ENCODE assay signal across 14 mouse cellular contexts in genomic region chr5:87871423-87871822, GRCm38 (mm10). TPM values are rescaled to one million over a fixed set of nuclear protein-coding genes. Genes with fewer than 3 reads are reported as not detected.
DNase-seq lines count a peak whose midpoint lies in the region; ATAC-seq and TF ChIP-seq lines count a peak whose summit lies in the region.
"Had no signal": no experiment of that assay in that cellular context is flagged by ENCODE, and none has a peak within 500 bp of the region (broad histone marks: within the 10 kb centered on the region; RNA-seq: fewer than 3 reads in every experiment).

No protein-coding gene starts in this region.

- H3K9ac ChIP-seq in heart, adult 2 months (ENCODE audit: low read depth, low read length), result no peak overlapping the region
- H3K9ac ChIP-seq in heart, embryonic 11.5 days (ENCODE audit: low read depth, low read length), result no peak overlapping the region
- H3K9ac ChIP-seq in lung, postnatal 0 days (replicated peaks; ENCODE audit: low read depth), result no peak overlapping the region
- H3K9ac ChIP-seq in ES-E14 (ENCODE audit: insufficient read depth, low read depth, low read length, poor library complexity, severe bottlenecking), result no peak overlapping the region
- H3K9ac ChIP-seq: forebrain, embryonic 12.5 days; lung, embryonic 15.5 days had no signal

- no peak overlapping the region for H3K27ac ChIP-seq in heart, adult 2 months
- no peak overlapping the region for H3K27ac ChIP-seq in heart, embryonic 11.5 days (ENCODE audit: low read depth, low read length)
- no peak overlapping the region for H3K27ac ChIP-seq in lung, postnatal 0 days (ENCODE audit: low read length)
- no peak overlapping the region for H3K27ac ChIP-seq in ES-E14 (ENCODE audit: insufficient read depth, low read depth, low read length, poor library complexity, severe bottlenecking)
- H3K27ac ChIP-seq: forebrain, embryonic 12.5 days; lung, embryonic 15.5 days had no signal

- TF ChIP-seq EP300 in heart, adult 2 months (IDR thresholded peaks at IDR 0.05; ENCODE audit: insufficient read depth, low read depth, low read length), result no peak
- no peak for TF ChIP-seq EP300 in lung, postnatal 0 days (IDR thresholded peaks at IDR 0.05)

- peak; percentile 30 for TF ChIP-seq CTCF in heart, adult 2 months (IDR thresholded peaks at IDR 0.05)
- peak; percentile 26 for TF ChIP-seq CTCF in lung, postnatal 0 days (IDR thresholded peaks at IDR 0.05)

- H3K9me3 ChIP-seq in heart, embryonic 11.5 days (replicated peaks; ENCODE audit: control insufficient read depth, low read length), result no peaks in the 10 kb centered on the region
- H3K9me3 ChIP-seq in lung, postnatal 0 days (ENCODE audit: low read length), result no peaks in the 10 kb centered on the region
- no peaks in the 10 kb centered on the region for H3K9me3 ChIP-seq in ES-E14 (ENCODE audit: control insufficient read depth, insufficient read depth, low read depth, low read length)
- H3K9me3 ChIP-seq: forebrain, embryonic 12.5 days; lung, embryonic 15.5 days had no signal

- no peak for DNase-seq in heart, adult 2 months
- no peak for DNase-seq in lung, postnatal 0 days (ENCODE audit: low spot score)
- DNase-seq in lung, postnatal 14 days, result no peak
- DNase-seq in ES-E14 (ENCODE audit: low read depth, low spot score), result peak; percentile 24
- DNase-seq in embryo, embryonic 11 days, result peak; percentile 2
- DNase-seq in thymus, adult 18-20 months, result no peak
- DNase-seq in spleen, adult 12 weeks (ENCODE audit: low spot score), result no peak
- DNase-seq: gastrocnemius, postnatal 25 days; heart, postnatal 36 days had no signal

- no peaks in the 10 kb centered on the region for H3K27me3 ChIP-seq in heart, adult 2 months (ENCODE audit: control insufficient read depth, insufficient read depth, low read length)
- no peaks in the 10 kb centered on the region for H3K27me3 ChIP-seq in heart, embryonic 11.5 days (ENCODE audit: control insufficient read depth, insufficient read depth, low read length)
- no peaks in the 10 kb centered on the region for H3K27me3 ChIP-seq in lung, postnatal 0 days (replicated peaks; ENCODE audit: insufficient read depth, low read length)
- H3K27me3 ChIP-seq: forebrain, embryonic 12.5 days; lung, embryonic 15.5 days had no signal

- H3K4me2 ChIP-seq in heart, embryonic 11.5 days, result no peak overlapping the region
- no peak overlapping the region for H3K4me2 ChIP-seq in lung, postnatal 0 days (replicated peaks; ENCODE audit: low read depth, low read length)
- H3K4me2 ChIP-seq: forebrain, embryonic 12.5 days; lung, embryonic 15.5 days had no signal

- no peak overlapping the region for H3K4me3 ChIP-seq in heart, adult 2 months
- H3K4me3 ChIP-seq in heart, embryonic 11.5 days (ENCODE audit: low read depth, low read length), result no peak overlapping the region
- no peak overlapping the region for H3K4me3 ChIP-seq in lung, postnatal 0 days (ENCODE audit: low read depth, low read length)
- no peak overlapping the region for H3K4me3 ChIP-seq in ES-E14 (ENCODE audit: insufficient read depth in 1 of 2, low read depth in 1 of 2, low read length in 2 of 2, poor library complexity in 1 of 2, severe bottlenecking in 1 of 2)
- H3K4me3 ChIP-seq: forebrain, embryonic 12.5 days; lung, embryonic 15.5 days had no signal

- H3K4me1 ChIP-seq in heart, adult 2 months (ENCODE audit: control insufficient read depth, insufficient read depth, low read length), result no peaks in the 10 kb centered on the region
- H3K4me1 ChIP-seq in heart, embryonic 11.5 days (ENCODE audit: control insufficient read depth, insufficient read depth, low read length), result no peaks in the 10 kb centered on the region
- no peaks in the 10 kb centered on the region for H3K4me1 ChIP-seq in lung, postnatal 0 days (ENCODE audit: insufficient read depth, low read depth, low read length)
- no peaks in the 10 kb centered on the region for H3K4me1 ChIP-seq in ES-E14 (ENCODE audit: control insufficient read depth in 2 of 2, insufficient read depth in 2 of 2, low read length in 2 of 2, poor library complexity in 1 of 2)
- H3K4me1 ChIP-seq: forebrain, embryonic 12.5 days; lung, embryonic 15.5 days had no signal

- no peaks in the 10 kb centered on the region for H3K36me3 ChIP-seq in heart, adult 2 months (ENCODE audit: control insufficient read depth, insufficient read depth, low read length)
- H3K36me3 ChIP-seq in heart, embryonic 11.5 days (ENCODE audit: control insufficient read depth, insufficient read depth, low read length), result no peaks in the 10 kb centered on the region
- no peaks in the 10 kb centered on the region for H3K36me3 ChIP-seq in lung, postnatal 0 days (ENCODE audit: insufficient read depth, low read length)
- no peaks in the 10 kb centered on the region for H3K36me3 ChIP-seq in ES-E14 (ENCODE audit: control insufficient read depth, insufficient read depth, low read length, poor library complexity, severe bottlenecking)
- H3K36me3 ChIP-seq: forebrain, embryonic 12.5 days; lung, embryonic 15.5 days had no signal

- no peak for ATAC-seq in heart, embryonic 11.5 days (replicated peaks; ENCODE audit: insufficient number of reproducible peaks, low FRiP score, low TSS enrichment)
- ATAC-seq in lung, postnatal 0 days, result no peak

- 30% methylated on average over 4 of the region's 4 CpGs for WGBS in heart, adult 2 months
- WGBS in heart, embryonic 11.5 days (ENCODE audit: insufficient replicate concordance), result 31% methylated on average over 4 of the region's 4 CpGs
- 18% methylated on average over 4 of the region's 4 CpGs for WGBS in lung, postnatal 0 days

- in situ Hi-C loops in ES-E14 (cut with MboI; ENCODE audit: low sequenced_read_pairs in 2 of 2, unreplicated experiment in 2 of 2), result no loop called here

- intact Hi-C loops in heart, adult 2 months (cut with DNase I), result no loop called here

- no peak for TF ChIP-seq POLR2A in heart, adult 2 months (IDR thresholded peaks at IDR 0.05; ENCODE audit: insufficient read depth, low read depth, low read length)

- no peaks in the 10 kb centered on the region for H3K79me2 ChIP-seq in heart, adult 2 months (replicated peaks; ENCODE audit: control insufficient read depth, insufficient read depth, low read length)

TF ChIP-seq in ES-E14, 5 proteins besides CTCF, POLR2A, EP300 and RAD21:
- TF ChIP-seq ZNF384 (IDR thresholded peaks at IDR 0.05; ENCODE audit: low read depth, low read length) (no peak), ZC3H11A (IDR thresholded peaks at IDR 0.05; ENCODE audit: borderline replicate concordance, low read depth, low read length) (peak; percentile 67; the same call in 1 of the 2 replicates), MAFK (IDR thresholded peaks at IDR 0.05; ENCODE audit: insufficient read depth, low read depth, low read length) (no peak)

RNA-seq across cellular contexts. Expression of gene Odam, which starts 13.4 kb away (rescaled TPM):
- not detected for total RNA-seq in heart, adult 2 months (2021)
- not detected in 2 replicates for polyA plus RNA-seq in heart, adult 2 months (2012; rRNA removed)
- not detected in 2 replicates for polyA plus RNA-seq in heart, embryonic 11.5 days (2014; fragmentation: Nextera tagmentation; extraction: Ambion mirVana)
- polyA plus RNA-seq in lung, postnatal 0 days (2015; fragmentation: Nextera tagmentation; extraction: Ambion mirVana), result not detected in 2 replicates
- not detected in 2 replicates for total RNA-seq in ES-E14 (2012; rRNA removed)
- total RNA-seq: gastrocnemius, postnatal 25 days; heart, postnatal 36 days; left cerebral cortex, postnatal 10 days had no signal
- polyA plus RNA-seq: forebrain, embryonic 12.5 days; lung, embryonic 15.5 days; spleen, adult 2 months had no signal

RNA-seq across cellular contexts. Expression of gene Prr27, which starts 45.9 kb away (rescaled TPM):
- total RNA-seq in heart, adult 2 months (2021), result not detected
- 0.16 TPM in 1 of 2 replicates, not detected in the other for polyA plus RNA-seq in heart, adult 2 months (2012; rRNA removed)
- not detected in 2 replicates for polyA plus RNA-seq in heart, embryonic 11.5 days (2014; fragmentation: Nextera tagmentation; extraction: Ambion mirVana)
- not detected in 2 replicates for polyA plus RNA-seq in lung, postnatal 0 days (2015; fragmentation: Nextera tagmentation; extraction: Ambion mirVana)
- total RNA-seq in ES-E14 (2012; rRNA removed), result not detected in 2 replicates
- total RNA-seq: gastrocnemius, postnatal 25 days; heart, postnatal 36 days; left cerebral cortex, postnatal 10 days had no signal
- polyA plus RNA-seq: forebrain, embryonic 12.5 days; lung, embryonic 15.5 days; spleen, adult 2 months had no signal

RNA-seq across cellular contexts. Expression of gene Csn3, which starts 54.0 kb away (rescaled TPM):
- not detected for total RNA-seq in heart, adult 2 months (2021)
- not detected in 2 replicates for polyA plus RNA-seq in heart, adult 2 months (2012; rRNA removed)
- 0.16 TPM in 1 of 2 replicates, not detected in the other for polyA plus RNA-seq in heart, embryonic 11.5 days (2014; fragmentation: Nextera tagmentation; extraction: Ambion mirVana)
- 0.12 and 13.8 TPM in 2 replicates for polyA plus RNA-seq in lung, postnatal 0 days (2015; fragmentation: Nextera tagmentation; extraction: Ambion mirVana)
- total RNA-seq in ES-E14 (2012; rRNA removed), result 1.6 and 2.2 TPM in 2 replicates
- total RNA-seq: gastrocnemius, postnatal 25 days; heart, postnatal 36 days; left cerebral cortex, postnatal 10 days had no signal
- polyA plus RNA-seq: forebrain, embryonic 12.5 days; lung, embryonic 15.5 days; spleen, adult 2 months had no signal

Comparison
In these comparisons a context has a peak if more than half of its experiments do, and no peak if none do; other contexts are left out.
1. DNase-seq: peak in ES-E14 (single experiment) and embryo, embryonic 11 days (single experiment); none in heart, adult 2 months (0 of 2), lung, postnatal 0 days (single experiment), lung, postnatal 14 days (single experiment), thymus, adult 18-20 months (0 of 2) and spleen, adult 12 weeks (single experiment).